Mouse (Mus musculus) lung, adult 2 months (tissue): ENCODE results near the gene Ets1. TPM values are rescaled to one million over a fixed set of nuclear protein-coding genes. Genes with fewer than 3 reads are reported as not detected.

Source experiments
- DNase-seq: peaks from one replicate; pipeline ENCODE4 v3.0.0; 2022
- H3K4me1 ChIP-seq: fragments of 200-500 bp; 2 replicates; pipeline ENCODE4 v1.6.1; 2011; ENCODE audit warnings: low read length; ENCODE audit not compliant: control insufficient read depth, insufficient read depth
- H3K4me3 ChIP-seq: fragments of 200-500 bp; replicated peaks from 2 replicates; pipeline ENCODE3; 2011; ENCODE audit warnings: low read depth, mild to moderate bottlenecking, control low read depth, low read length; ENCODE audit errors: extremely low read depth
- CTCF ChIP-seq: fragments of 200-500 bp; IDR thresholded peaks from 2 replicates; pipeline ENCODE4 v1.5.1; 2011; ENCODE audit warnings: mild to moderate bottlenecking, low read length, control low read depth; ENCODE audit not compliant: insufficient read depth
- POLR2A ChIP-seq: fragments of 200-500 bp; IDR thresholded peaks from 2 replicates; pipeline ENCODE4 v1.6.1; 2011; ENCODE audit warnings: low read depth, mild to moderate bottlenecking, control low read depth, low read length, borderline replicate concordance; ENCODE audit errors: extremely low read depth
- WGBS: fragments of 180-500 bp; shearing (Covaris S2); methylation state at CpG from one replicate; pipeline ENCODE4 v1.1.7; 2018; 5-methylcytosine and 5-hydroxymethylcytosine counted together
- polyA plus RNA-seq: library from polyadenylated mRNA; depleted of rRNA; stranded (reverse); fragments of >200 nt; gene quantifications from 2 replicates; pipeline ENCODE4 v1.2.3, GENCODE M21; 2012

The Ets1 gene
- polyA plus RNA-seq, 1 experiment: 67.2 TPM

GRCm38 (mm10) chr9:32692944-32693343 is 56.9 kb downstream of the Ets1 start:
- TF ChIP-seq POLR2A (no peak), CTCF (no peak)

GRCm38 (mm10) chr9:32693411-32693810 is 57.4 kb downstream of the Ets1 start:
- Histone ChIP-seq H3K4me1 (peaks cover 7% of the 10 kb centered on the region), H3K4me3 (no peak overlapping the region)
- no peak for TF ChIP-seq POLR2A
- TF ChIP-seq CTCF: no peak
- 60% methylated on average over 3 of the region's 3 CpGs for WGBS
- DNase-seq: no peak

More at GRCm38 (mm10) chr9:32692944-32693343, 56.9 kb downstream of the Ets1 start:
- Histone ChIP-seq H3K4me1 (peaks cover 7% of the 10 kb centered on the region), H3K4me3 (no peak overlapping the region)
- DNase-seq: no peak
- 60% methylated on average over 2 of the region's 2 CpGs for WGBS

GRCm38 (mm10) chr9:32694111-32694824 is 58.2 kb downstream of the Ets1 start:
- 56% methylated on average over 12 of the region's 12 CpGs for WGBS
- no peak for DNase-seq
- TF ChIP-seq CTCF (no peak), POLR2A (no peak)
- peaks cover 8% of the 10 kb centered on the region for H3K4me1 ChIP-seq
- H3K4me3 ChIP-seq: no peak overlapping the region

GRCm38 (mm10) chr9:32694916-32695490 is 59.0 kb downstream of the Ets1 start:
- DNase-seq: no peak
- WGBS: 29% methylated on average over 4 of the region's 4 CpGs

GRCm38 (mm10) chr9:32695492-32696190 is 59.6 kb downstream of the Ets1 start:
- peak overlapping the region; percentile 93 for H3K4me3 ChIP-seq
- peak; percentile 98 for DNase-seq
- under 1% methylated on average over 66 of the region's 67 CpGs for WGBS
- peaks cover 11% of the 10 kb centered on the region for H3K4me1 ChIP-seq
- TF ChIP-seq CTCF: no peak
- TF ChIP-seq POLR2A: peak; percentile 87

More at GRCm38 (mm10) chr9:32694916-32695490, 59.0 kb downstream of the Ets1 start:
- no peak for TF ChIP-seq CTCF
- TF ChIP-seq POLR2A: no peak
- peaks cover 11% of the 10 kb centered on the region for H3K4me1 ChIP-seq
- peak overlapping the region; percentile 93 for H3K4me3 ChIP-seq

GRCm38 (mm10) chr9:32696259-32696658 is 60.2 kb downstream of the Ets1 start:
- TF ChIP-seq POLR2A (no peak), CTCF (no peak)
- Histone ChIP-seq H3K4me3 (peak overlapping the region; percentile 90), H3K4me1 (peaks cover 11% of the 10 kb centered on the region)
- DNase-seq: no peak
- whole genome bisulfite sequencing: 2% methylated on average over 13 of the region's 13 CpGs

GRCm38 (mm10) chr9:32696717-32697116 is 60.7 kb downstream of the Ets1 start:
- H3K4me1 ChIP-seq: peaks cover 11% of the 10 kb centered on the region
- no peak for DNase-seq
- TF ChIP-seq CTCF: no peak
- TF ChIP-seq POLR2A: peak; percentile 36; the same call in 1 of the 2 replicates
- H3K4me3 ChIP-seq: peak overlapping the region; percentile 90
- 1% methylated on average over 7 of the region's 7 CpGs for WGBS

GRCm38 (mm10) chr9:32697291-32698110 is 61.5 kb downstream of the Ets1 start:
- H3K4me3 ChIP-seq: peak overlapping the region; percentile 90
- WGBS: 31% methylated on average over 9 of the region's 9 CpGs
- no peak for DNase-seq
- TF ChIP-seq CTCF: no peak
- TF ChIP-seq POLR2A: no peak
- H3K4me1 ChIP-seq: peaks cover 16% of the 10 kb centered on the region

- DNase-seq: no peak
- TF ChIP-seq POLR2A (no peak), CTCF (no peak)
- WGBS: 44% methylated on average over 4 of the region's 4 CpGs
- Histone ChIP-seq H3K4me3 (peak overlapping the region; percentile 64), H3K4me1 (peaks cover 23% of the 10 kb centered on the region)
Observed at GRCm38 (mm10) chr9:32698766-32699165, 62.7 kb downstream of the Ets1 start.
